Mouse (Mus musculus): ENCODE measurements around the gene Tpd52l2.

DNA sequence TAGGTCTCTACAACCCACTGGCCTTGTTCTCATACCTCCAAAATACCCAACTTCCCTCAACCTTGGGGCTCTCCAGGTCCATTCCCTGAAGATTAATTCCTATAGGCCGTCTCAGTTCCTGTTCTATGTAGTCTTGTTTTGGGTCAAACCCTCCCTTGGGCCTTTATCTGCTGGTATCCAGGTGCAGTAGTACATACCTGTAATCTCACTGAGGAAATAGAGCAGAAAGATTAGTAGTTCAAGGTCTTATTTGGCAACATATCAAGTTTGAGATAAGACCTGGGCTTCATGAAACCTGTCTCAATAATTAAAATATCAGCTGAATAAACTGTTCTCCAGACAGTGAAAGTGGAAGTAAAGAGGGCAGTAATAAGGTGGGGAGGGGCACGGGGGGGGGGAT is 13.8 kb upstream of the Tpd52l2 start:
- TF ChIP-seq POLR2A (IDR thresholded peaks at IDR 0.05; ENCODE audit: extremely low read depth, insufficient read depth, low read length) = no peak
- TF ChIP-seq CTCF (IDR thresholded peaks at IDR 0.05; ENCODE audit: low read depth, low read length) = no peak

All from liver, adult 2 months (tissue).